Mouse (Mus musculus) stomach, embryonic 16.5 days (tissue): ENCODE data around the gene Frmd4a. TPM values are rescaled to one million over a fixed set of nuclear protein-coding genes. Genes with fewer than 3 reads are reported as not detected.

Experiments
- ATAC-seq: fragments of 200-750 bp; cut with Nextera tagmentation; 2 replicates; pipeline ENCODE4 v1.8.0; 2017; ENCODE audit warnings: moderate number of reproducible peaks, moderate TSS enrichment; ENCODE audit not compliant: insufficient read depth, low FRiP score
- H3K27ac ChIP-seq: fragments of 300-500 bp; sonication (generic); 2 replicates; pipeline ENCODE4 v1.5.1; 2014; ENCODE audit warnings: low read length
- H3K27me3 ChIP-seq: fragments of 300-500 bp; sonication (generic); 2 replicates; pipeline ENCODE4 v1.6.1; 2014; ENCODE audit warnings: low read length, control low read depth, mixed read lengths; ENCODE audit not compliant: control insufficient read depth, insufficient read depth
- H3K36me3 ChIP-seq: fragments of 300-500 bp; sonication (generic); 2 replicates; pipeline ENCODE4 v1.6.1; 2014; ENCODE audit warnings: low read length; ENCODE audit not compliant: control insufficient read depth, insufficient read depth
- H3K4me1 ChIP-seq: fragments of 300-500 bp; sonication (generic); 2 replicates; pipeline ENCODE4 v1.6.1; 2014; ENCODE audit warnings: low read length, control low read depth, mixed read lengths; ENCODE audit not compliant: control insufficient read depth, insufficient read depth
- H3K4me2 ChIP-seq: fragments of 300-500 bp; sonication (generic); 2 replicates; pipeline ENCODE4 v1.6.1; 2014; ENCODE audit warnings: low read depth, low read length, mixed read lengths
- H3K4me3 ChIP-seq: fragments of 300-500 bp; sonication (generic); replicated peaks from 2 replicates; pipeline ENCODE4 v1.5.1; 2014; ENCODE audit warnings: mild to moderate bottlenecking, low read length
- H3K9ac ChIP-seq: fragments of 300-500 bp; sonication (generic); 2 replicates; pipeline ENCODE4 v1.6.1; 2014; ENCODE audit warnings: low read length
- H3K9me3 ChIP-seq: fragments of 300-500 bp; sonication (generic); replicated peaks from 2 replicates; pipeline ENCODE4 v1.6.1; 2016; ENCODE audit warnings: low read length, control low read depth; ENCODE audit not compliant: control insufficient read depth
- WGBS: fragments of 180-500 bp; shearing (Covaris S2); extraction: QIAGEN DNeasy Blood & Tissue Kit; methylation state at CpG from one replicate; pipeline ENCODE4 v1.1.7; 2014; 5-methylcytosine and 5-hydroxymethylcytosine counted together
- polyA plus RNA-seq: library from polyadenylated mRNA; unstranded; fragments of >200 nt; fragmentation: Nextera tagmentation; extraction: Ambion mirVana; gene quantifications from 2 replicates; pipeline ENCODE4 v1.2.1, GENCODE M21; 2015

Frmd4a gene
- polyA plus RNA-seq, 1 experiment from 2014 or later = 19.6 TPM

- no peak overlapping the region for H3K4me3 ChIP-seq
- WGBS = 86% methylated on average over 3 of the region's 3 CpGs
- ATAC-seq = no peak
- H3K9me3 ChIP-seq = no peaks in the 10 kb centered on the region
- H3K4me1 ChIP-seq = no peaks in the 10 kb centered on the region
- H3K4me2 ChIP-seq = no peak overlapping the region
- no peak overlapping the region for H3K27ac ChIP-seq
- no peak overlapping the region for H3K9ac ChIP-seq
- H3K27me3 ChIP-seq = no peaks in the 10 kb centered on the region
- peaks cover 37% of the 10 kb centered on the region for H3K36me3 ChIP-seq
Observed at GRCm38 (mm10) chr2:4638189-4638588, 620.7 kb downstream of the Frmd4a start.

DNA sequence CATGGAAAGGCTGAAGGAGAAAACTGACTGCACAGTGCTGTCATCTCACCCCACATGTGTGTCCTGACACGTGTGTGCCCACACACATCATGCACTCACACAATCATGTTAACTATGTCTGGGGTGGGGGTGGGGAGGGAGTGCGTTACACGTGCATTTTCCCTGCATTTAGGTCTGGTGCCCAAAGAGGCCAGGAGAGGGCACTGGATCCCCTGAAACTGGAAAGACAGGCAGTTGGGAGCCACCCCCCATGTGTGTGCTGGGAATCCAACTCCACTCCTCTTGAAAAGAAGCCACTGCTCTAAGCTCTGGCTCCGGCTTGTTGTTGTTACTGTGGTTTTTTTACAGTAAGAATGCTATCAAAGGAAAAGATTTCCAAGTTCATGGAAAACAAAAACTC is 627.5 kb downstream of the Frmd4a start:
- no peak overlapping the region for H3K9ac ChIP-seq
- H3K27me3 ChIP-seq = no peaks in the 10 kb centered on the region
- peaks cover 30% of the 10 kb centered on the region for H3K36me3 ChIP-seq

DNA sequence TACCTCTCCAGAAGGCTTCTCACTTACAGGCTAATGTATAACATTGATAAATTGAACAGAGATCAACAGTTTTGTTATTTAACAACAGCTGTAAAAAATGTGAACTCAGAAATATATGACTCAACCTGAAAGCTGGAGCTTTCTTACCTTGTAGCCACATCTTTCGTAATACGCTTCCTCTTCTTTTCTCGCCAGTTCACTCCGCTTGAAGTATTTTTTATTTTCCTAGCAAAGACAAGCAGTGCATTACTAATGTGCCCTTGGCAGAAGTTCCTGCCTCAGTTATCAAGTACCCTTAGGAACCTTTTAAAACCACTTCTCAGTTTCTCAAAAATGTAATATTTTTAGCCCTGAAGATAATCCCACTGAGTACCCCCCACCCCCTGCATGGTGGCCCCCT is 630.6 kb downstream of the Frmd4a start:
- H3K4me1 ChIP-seq = peaks cover 9% of the 10 kb centered on the region
- no peak for ATAC-seq
- WGBS = 93% methylated on average over 4 of the region's 4 CpGs

More for the DNA sequence above, 627.5 kb downstream of the Frmd4a start:
- 78% methylated on average over 4 of the region's 4 CpGs for WGBS
- H3K9me3 ChIP-seq = no peaks in the 10 kb centered on the region
- H3K4me1 ChIP-seq = peaks cover 1% of the 10 kb centered on the region; the same call in 1 of the 2 replicates
- no peak overlapping the region for H3K4me3 ChIP-seq
- H3K4me2 ChIP-seq = no peak overlapping the region
- no peak for ATAC-seq
- no peak overlapping the region for H3K27ac ChIP-seq

DNA sequence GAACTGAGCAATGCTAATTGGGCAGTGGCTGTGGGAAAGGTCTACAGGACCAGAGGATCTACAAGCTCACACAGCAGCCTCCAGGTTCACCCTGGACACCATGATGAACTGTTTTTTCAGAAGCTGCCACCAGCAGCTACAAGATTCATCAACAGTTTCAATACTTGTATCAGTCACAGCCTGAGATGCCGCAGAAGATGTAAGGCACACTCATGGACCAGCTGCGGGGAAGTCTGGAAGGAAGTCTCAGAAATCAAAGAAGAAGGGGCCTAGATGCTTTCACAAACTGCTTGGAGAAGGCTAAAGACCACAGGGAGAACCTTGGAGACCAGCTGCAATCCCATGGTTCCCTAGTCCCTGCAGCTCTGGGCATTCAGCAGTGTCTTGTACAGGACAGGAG is 632.1 kb downstream of the Frmd4a start:
- no peak overlapping the region for H3K27ac ChIP-seq
- H3K4me2 ChIP-seq = no peak overlapping the region
- H3K9me3 ChIP-seq = no peaks in the 10 kb centered on the region
- H3K27me3 ChIP-seq = no peaks in the 10 kb centered on the region
- no peak overlapping the region for H3K4me3 ChIP-seq
- WGBS = 97% methylated on average over 2 of the region's 2 CpGs
- no peak for ATAC-seq
- 0 out of 2 replicates have a peak, but pooled peaks cover 11% of the 10 kb centered on the region for H3K36me3 ChIP-seq
- H3K9ac ChIP-seq = no peak overlapping the region
- peaks cover 9% of the 10 kb centered on the region for H3K4me1 ChIP-seq

More for the DNA sequence above, 630.6 kb downstream of the Frmd4a start:
- Histone ChIP-seq H3K9ac (no peak overlapping the region), H3K27me3 (no peaks in the 10 kb centered on the region), H3K36me3 (peaks cover 16% of the 10 kb centered on the region), H3K27ac (no peak overlapping the region), H3K4me3 (no peak overlapping the region), H3K9me3 (no peaks in the 10 kb centered on the region), H3K4me2 (no peak overlapping the region)

GRCm38 (mm10) chr2:4651500-4652285 is 634.2 kb downstream of the Frmd4a start, which contains the start of gene Prpf18:
TSS of gene Prpf18 (minus strand) at chr2:4652113.
- peak within 1 kb of the TSS; percentile 62 for H3K27ac ChIP-seq
- peaks cover 9% of the 10 kb centered on the region for H3K4me1 ChIP-seq
- no peaks in the 10 kb centered on the region for H3K9me3 ChIP-seq
- H3K27me3 ChIP-seq = no peaks in the 10 kb centered on the region
- 0 out of 2 replicates have a peak, but pooled peaks cover 7% of the 10 kb centered on the region for H3K36me3 ChIP-seq
- H3K4me3 ChIP-seq = peak within 1 kb of the TSS; percentile 81
- H3K4me2 ChIP-seq = peak within 1 kb of the TSS; percentile 84
- peak within 1 kb of the TSS; percentile 89 for H3K9ac ChIP-seq
- peak; percentile 88 for ATAC-seq
- 1% methylated on average over 40 of the region's 40 CpGs for WGBS

DNA sequence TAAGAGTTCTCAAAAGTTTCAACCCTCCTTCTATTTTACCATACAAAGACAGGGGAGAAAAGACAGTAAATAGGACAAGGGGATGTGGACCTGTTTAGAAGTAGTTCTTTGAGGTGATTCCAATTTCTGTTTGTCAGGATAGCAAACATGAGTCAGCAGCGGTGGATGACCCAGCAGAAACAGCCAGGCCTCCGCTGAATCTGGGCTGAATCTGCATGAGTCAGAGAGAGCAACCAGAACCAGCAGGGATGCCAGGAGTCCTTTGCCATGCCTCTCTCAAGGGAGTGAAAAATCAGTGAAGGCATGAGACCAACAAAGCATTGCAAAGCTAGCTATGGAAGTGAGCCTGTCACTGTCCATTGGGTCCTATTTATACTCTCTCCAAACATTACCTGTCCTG is 643.2 kb downstream of the Frmd4a start:
- H3K4me3 ChIP-seq = no peak overlapping the region
- no peaks in the 10 kb centered on the region for H3K9me3 ChIP-seq
- H3K4me2 ChIP-seq = no peak overlapping the region
- H3K4me1 ChIP-seq = no peaks in the 10 kb centered on the region
- ATAC-seq = no peak
- H3K36me3 ChIP-seq = no peaks in the 10 kb centered on the region
- 83% methylated on average over 2 of the region's 2 CpGs for WGBS
- no peak overlapping the region for H3K27ac ChIP-seq
- no peaks in the 10 kb centered on the region for H3K27me3 ChIP-seq
- no peak overlapping the region for H3K9ac ChIP-seq
